Mouse (Mus musculus) limb, embryonic 14.5 days (tissue): Measurements from ENCODE around the gene Ctnnd2. TPM values are rescaled to one million over a fixed set of nuclear protein-coding genes. Genes with fewer than 3 reads are reported as not detected.

Experiments used
- ATAC-seq: fragments of 200-750 bp; cut with Nextera tagmentation; 2 replicates; pipeline ENCODE4 v1.8.0; 2017; ENCODE audit warnings: low read depth, moderate number of reproducible peaks, moderate TSS enrichment; ENCODE audit not compliant: low FRiP score
- DNase-seq: peaks from one replicate; pipeline ENCODE4 v3.0.0-alpha.2; 2015; ENCODE audit warnings: low spot score
- H3K27ac ChIP-seq: fragments of 300-500 bp; sonication (generic); replicated peaks from 2 replicates; pipeline ENCODE4 v1.5.1; 2014; ENCODE audit warnings: low read depth, mild to moderate bottlenecking, low read length, moderate library complexity, mixed read lengths
- H3K27me3 ChIP-seq: fragments of 300-500 bp; sonication (generic); 2 replicates; pipeline ENCODE4 v1.6.1; 2014; ENCODE audit warnings: low read length, mixed read lengths; ENCODE audit not compliant: control insufficient read depth, insufficient read depth
- H3K36me3 ChIP-seq: fragments of 300-500 bp; sonication (generic); 2 replicates; pipeline ENCODE4 v1.6.1; 2014; ENCODE audit warnings: mild to moderate bottlenecking, low read length, moderate library complexity, mixed read lengths; ENCODE audit not compliant: control insufficient read depth, insufficient read depth
- H3K4me1 ChIP-seq: fragments of 300-500 bp; sonication (generic); 2 replicates; pipeline ENCODE4 v1.6.1; 2014; ENCODE audit warnings: antibody characterized with exemption, low read length, mixed read lengths; ENCODE audit not compliant: control insufficient read depth, insufficient read depth
- H3K4me2 ChIP-seq: fragments of 300-500 bp; sonication (generic); replicated peaks from 2 replicates; pipeline ENCODE4 v1.6.1; 2014; ENCODE audit warnings: low read depth, mild to moderate bottlenecking, low read length, moderate library complexity; ENCODE audit not compliant: severe bottlenecking
- H3K4me3 ChIP-seq: fragments of 300-500 bp; sonication (generic); replicated peaks from 2 replicates; pipeline ENCODE4 v1.5.1; 2014; ENCODE audit warnings: low read length
- H3K9ac ChIP-seq: fragments of 300-500 bp; sonication (generic); 2 replicates; pipeline ENCODE4 v1.6.1; 2014; ENCODE audit warnings: mild to moderate bottlenecking, low read depth, low read length, moderate library complexity; ENCODE audit not compliant: severe bottlenecking
- H3K9me3 ChIP-seq: fragments of 300-500 bp; sonication (generic); 2 replicates; pipeline ENCODE4 v1.6.1; 2016; ENCODE audit warnings: low read length; ENCODE audit not compliant: control insufficient read depth
- POLR2A ChIP-seq: fragments of 200-500 bp; IDR thresholded peaks from 2 replicates; pipeline ENCODE4 v1.8.0; 2012; ENCODE audit warnings: inconsistent platforms, mild to moderate bottlenecking, moderate library complexity, borderline replicate concordance; ENCODE audit not compliant: insufficient read depth, insufficient read length; ENCODE audit errors: extremely low read depth
- WGBS: fragments of 180-500 bp; shearing (Covaris S2); extraction: QIAGEN DNeasy Blood & Tissue Kit; methylation state at CpG from one replicate; pipeline ENCODE4 v1.1.7; 2014; 5-methylcytosine and 5-hydroxymethylcytosine counted together
- polyA plus RNA-seq, 2 experiments: library from polyadenylated mRNA; depleted of rRNA in 1 of 2; stranded (reverse) in 1 of 2; unstranded in 1 of 2; fragments of >200 nt; fragmentation: Nextera tagmentation in 1 of 2; extraction: Ambion mirVana in 1 of 2; gene quantifications; 2 replicates each; pipeline versions ENCODE4 v1.2.1 to v1.2.3; 2012 to 2014

The Ctnnd2 gene
- polyA plus RNA-seq, 2 experiments, result 3.6 to 4.2 TPM

GRCm38 (mm10) chr15:30463471-30464047 is 291.2 kb downstream of the Ctnnd2 start:
- H3K36me3 ChIP-seq, result no peaks in the 10 kb centered on the region
- ATAC-seq (no peak), DNase-seq (no peak)
- no peak overlapping the region for H3K4me2 ChIP-seq
- H3K4me3 ChIP-seq, result no peak overlapping the region
- no peak for TF ChIP-seq POLR2A
- H3K9ac ChIP-seq, result no peak overlapping the region
- H3K4me1 ChIP-seq, result 0 out of 2 replicates have a peak, but pooled peaks cover 3% of the 10 kb centered on the region
- no peaks in the 10 kb centered on the region for H3K9me3 ChIP-seq
- WGBS, result 71% methylated on average over 5 of the region's 5 CpGs
- H3K27ac ChIP-seq, result no peak overlapping the region
- no peaks in the 10 kb centered on the region for H3K27me3 ChIP-seq

GRCm38 (mm10) chr15:30466950-30467543 is 294.7 kb downstream of the Ctnnd2 start:
- Histone ChIP-seq H3K27ac (no peak overlapping the region), H3K9ac (no peak overlapping the region), H3K27me3 (no peaks in the 10 kb centered on the region), H3K4me3 (no peak overlapping the region), H3K4me1 (0 out of 2 replicates have a peak, but pooled peaks cover 3% of the 10 kb centered on the region), H3K9me3 (no peaks in the 10 kb centered on the region), H3K36me3 (no peaks in the 10 kb centered on the region), H3K4me2 (no peak overlapping the region)
- TF ChIP-seq POLR2A, result no peak
- 76% methylated on average over 13 of the region's 13 CpGs for WGBS
- ATAC-seq (no peak), DNase-seq (no peak)

GRCm38 (mm10) chr15:30468773-30469172 is 296.4 kb downstream of the Ctnnd2 start:
- H3K4me1 ChIP-seq, result 0 out of 2 replicates have a peak, but pooled peaks cover under 1% of the 10 kb centered on the region
- H3K27ac ChIP-seq, result no peak overlapping the region
- no peak overlapping the region for H3K9ac ChIP-seq
- no peak overlapping the region for H3K4me2 ChIP-seq
- ATAC-seq (no peak), DNase-seq (no peak)
- no peaks in the 10 kb centered on the region for H3K9me3 ChIP-seq
- no peak overlapping the region for H3K4me3 ChIP-seq
- H3K27me3 ChIP-seq, result no peaks in the 10 kb centered on the region
- no peaks in the 10 kb centered on the region for H3K36me3 ChIP-seq
- no peak for TF ChIP-seq POLR2A
- WGBS, result 80% methylated on average over 3 of the region's 3 CpGs

- H3K27me3 ChIP-seq, result no peaks in the 10 kb centered on the region
- DNase-seq (no peak), ATAC-seq (no peak)
- H3K4me1 ChIP-seq, result no peaks in the 10 kb centered on the region
- H3K9me3 ChIP-seq, result no peaks in the 10 kb centered on the region
- H3K9ac ChIP-seq, result no peak overlapping the region
- 64% methylated on average over 6 of the region's 6 CpGs for WGBS
- H3K4me2 ChIP-seq, result no peak overlapping the region
- no peak overlapping the region for H3K4me3 ChIP-seq
- no peak for TF ChIP-seq POLR2A
- H3K36me3 ChIP-seq, result no peaks in the 10 kb centered on the region
- no peak overlapping the region for H3K27ac ChIP-seq
Observed at GRCm38 (mm10) chr15:30471280-30471966, 299.0 kb downstream of the Ctnnd2 start.

GRCm38 (mm10) chr15:30480676-30481075 is 308.3 kb downstream of the Ctnnd2 start:
- H3K36me3 ChIP-seq, result no peaks in the 10 kb centered on the region
- H3K4me2 ChIP-seq, result no peak overlapping the region
- no peak overlapping the region for H3K27ac ChIP-seq
- WGBS, result 74% methylated on average over 15 of the region's 15 CpGs
- no peak overlapping the region for H3K9ac ChIP-seq
- H3K9me3 ChIP-seq, result no peaks in the 10 kb centered on the region
- ATAC-seq (no peak), DNase-seq (peak; percentile 8)
- H3K27me3 ChIP-seq, result no peaks in the 10 kb centered on the region
- H3K4me1 ChIP-seq, result no peaks in the 10 kb centered on the region
- no peak overlapping the region for H3K4me3 ChIP-seq
- TF ChIP-seq POLR2A, result no peak
